Mouse (Mus musculus) splenic B cell, adult 2 months (primary cell): ENCODE measurements at regions not wholly inside any gene's neighbourhood (a gene's known extent, or its start where the extent isn't known, plus 50 kb on each side); places are given as distances from the start of the nearest gene placed in this dataset.
"Not testable (repeated sequence)": the region's sequence is repeated elsewhere in the genome, so short reads cannot be mapped to it uniquely, and the experiment has no call there.

Source experiments
- DNase-seq: peaks from one replicate; pipeline ENCODE4 v3.0.0-alpha.2; 2011; ENCODE audit warnings: low read depth, low spot score
- H3K27me3 ChIP-seq: 2 replicates; pipeline ENCODE4 v1.6.1; 2012; ENCODE audit warnings: mild to moderate bottlenecking, low read length, moderate library complexity, mixed read lengths; ENCODE audit not compliant: control insufficient read depth, poor library complexity, insufficient read depth, severe bottlenecking
- H3K36me3 ChIP-seq: 2 replicates; pipeline ENCODE4 v1.6.1; 2012; ENCODE audit warnings: mild to moderate bottlenecking, low read length, moderate library complexity, mixed read lengths; ENCODE audit not compliant: control insufficient read depth, poor library complexity, insufficient read depth, severe bottlenecking

- not testable (repeated sequence) for H3K36me3 ChIP-seq, H3K27me3 ChIP-seq
- DNase-seq = peak; percentile 2
These were observed 2129.0 kb downstream of the Cntnap5b start for GRCm38 (mm10) chr1:101901601-101902000.

- H3K27me3 ChIP-seq, H3K36me3 ChIP-seq: not testable (repeated sequence)
- DNase-seq = peak; percentile 74
These were observed 2129.7 kb downstream of the Cntnap5b start for GRCm38 (mm10) chr1:101902154-101902825.

- not testable (repeated sequence) for DNase-seq, H3K36me3 ChIP-seq, H3K27me3 ChIP-seq
These were observed 2130.3 kb downstream of the Cntnap5b start for GRCm38 (mm10) chr1:101902826-101903210.

- not testable (repeated sequence) for H3K27me3 ChIP-seq, H3K36me3 ChIP-seq, DNase-seq
These were observed 2144.4 kb downstream of the Cntnap5b start for GRCm38 (mm10) chr1:101916991-101917390.

GRCm38 (mm10) chr1:101918872-101919271 is 2146.3 kb downstream of the Cntnap5b start:
- H3K27me3 ChIP-seq = no peaks in the 10 kb centered on the region

GRCm38 (mm10) chr1:101941107-101941506 is 2168.5 kb downstream of the Cntnap5b start:
- H3K36me3 ChIP-seq = no peaks in the 10 kb centered on the region
- no peak for DNase-seq

More at GRCm38 (mm10) chr1:101918872-101919271, 2146.3 kb downstream of the Cntnap5b start:
- DNase-seq = no peak
- no peaks in the 10 kb centered on the region for H3K36me3 ChIP-seq

More at GRCm38 (mm10) chr1:101941107-101941506, 2168.5 kb downstream of the Cntnap5b start:
- no peaks in the 10 kb centered on the region for H3K27me3 ChIP-seq
